Mouse (Mus musculus) embryonic fibroblast, embryonic 13.5 days (primary cell): ENCODE results near the gene Kif13a. TPM values are rescaled to one million over a fixed set of nuclear protein-coding genes. Genes with fewer than 3 reads are reported as not detected.

Experiments
- H3K27ac ChIP-seq: 2 replicates; pipeline ENCODE4 v1.5.1; 2012; ENCODE audit warnings: low read length, control low read depth, inconsistent platforms; ENCODE audit not compliant: insufficient read depth
- H3K4me1 ChIP-seq: 2 replicates; pipeline ENCODE4 v1.6.1; 2011; ENCODE audit warnings: low read length; ENCODE audit not compliant: control insufficient read depth, insufficient read depth
- H3K4me3 ChIP-seq: 2 replicates; pipeline ENCODE4 v1.5.1; 2011; ENCODE audit warnings: mild to moderate bottlenecking, control low read depth, low read length; ENCODE audit not compliant: insufficient read depth
- CTCF ChIP-seq: IDR thresholded peaks from 2 replicates; pipeline ENCODE4 v1.5.1; 2011; ENCODE audit warnings: mild to moderate bottlenecking, control low read depth, low read length, moderate library complexity, borderline replicate concordance; ENCODE audit not compliant: insufficient read depth
- POLR2A ChIP-seq: IDR thresholded peaks from 2 replicates; pipeline ENCODE4 v1.6.1; 2011; ENCODE audit warnings: low read depth, mild to moderate bottlenecking, control low read depth, low read length, moderate library complexity
- polyA plus RNA-seq: library from polyadenylated mRNA; stranded (reverse); fragments of >200 nt; gene quantifications from 2 replicates; pipeline ENCODE4 v1.2.4, GENCODE M21; 2011; ENCODE audit warnings: low read depth; ENCODE audit not compliant: missing spikeins, insufficient read length

Gene Kif13a
- polyA plus RNA-seq, 1 experiment, result 32.5 TPM

DNA sequence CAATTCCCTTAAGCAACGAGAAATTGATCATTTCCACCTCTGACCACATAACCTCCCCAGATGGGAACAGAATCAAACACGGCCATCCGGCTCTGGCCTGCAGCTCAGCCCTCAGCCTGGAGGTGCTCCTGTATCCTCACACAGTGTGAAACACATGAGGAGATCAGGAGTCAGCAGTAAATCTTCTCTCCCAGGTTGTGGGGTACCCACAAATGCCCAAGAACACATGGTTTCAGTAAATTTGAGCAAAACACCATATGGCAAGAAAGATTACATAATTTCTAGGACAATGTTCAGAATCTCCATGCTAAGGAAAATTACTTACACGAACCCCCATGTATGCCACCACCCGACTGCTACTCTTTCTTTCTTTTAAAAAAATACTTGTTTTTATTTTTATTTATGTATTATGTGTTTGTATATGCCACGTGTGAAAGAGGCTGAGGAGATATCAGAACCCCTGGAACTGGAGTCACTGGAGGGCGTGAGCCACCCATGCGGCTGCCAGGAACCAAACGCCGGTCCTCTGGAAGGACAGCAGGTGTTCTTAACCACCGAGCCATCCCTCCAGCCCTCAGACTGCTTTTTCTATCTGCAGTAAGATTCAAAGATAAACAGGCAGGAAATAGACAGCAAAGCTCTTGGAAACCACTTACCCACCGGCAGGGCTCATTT, 85.0 kb downstream of the Kif13a start:
- peaks cover 6% of the 10 kb centered on the region; the same call in 1 of the 2 replicates for H3K4me1 ChIP-seq
- H3K27ac ChIP-seq, result no peak overlapping the region
- no peak overlapping the region for H3K4me3 ChIP-seq
- TF ChIP-seq POLR2A (no peak), CTCF (no peak)

DNA sequence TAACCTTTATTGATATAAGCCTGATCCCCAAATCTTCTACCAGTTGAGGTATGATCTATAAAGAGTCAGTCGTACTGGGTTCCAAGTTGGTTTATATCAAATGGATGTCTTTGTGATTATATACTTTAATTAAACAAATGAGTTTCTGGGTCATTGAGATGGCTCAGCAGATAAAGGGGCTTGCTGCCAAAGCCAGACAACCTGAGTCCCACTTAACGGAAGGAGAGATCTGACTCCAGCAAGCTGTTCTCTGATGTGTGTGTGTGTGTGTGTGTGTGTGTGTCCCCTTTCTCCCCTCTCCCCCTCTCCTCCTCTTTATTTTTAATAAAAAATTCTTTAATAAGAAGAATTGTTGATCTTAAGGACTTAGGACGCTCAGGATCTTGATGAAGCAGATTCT, 86.0 kb downstream of the Kif13a start:
- TF ChIP-seq CTCF (no peak), POLR2A (no peak)
- no peak overlapping the region for H3K27ac ChIP-seq
- H3K4me1 ChIP-seq, result 0 out of 2 replicates have a peak, but pooled peaks cover 6% of the 10 kb centered on the region
- H3K4me3 ChIP-seq, result no peak overlapping the region

DNA sequence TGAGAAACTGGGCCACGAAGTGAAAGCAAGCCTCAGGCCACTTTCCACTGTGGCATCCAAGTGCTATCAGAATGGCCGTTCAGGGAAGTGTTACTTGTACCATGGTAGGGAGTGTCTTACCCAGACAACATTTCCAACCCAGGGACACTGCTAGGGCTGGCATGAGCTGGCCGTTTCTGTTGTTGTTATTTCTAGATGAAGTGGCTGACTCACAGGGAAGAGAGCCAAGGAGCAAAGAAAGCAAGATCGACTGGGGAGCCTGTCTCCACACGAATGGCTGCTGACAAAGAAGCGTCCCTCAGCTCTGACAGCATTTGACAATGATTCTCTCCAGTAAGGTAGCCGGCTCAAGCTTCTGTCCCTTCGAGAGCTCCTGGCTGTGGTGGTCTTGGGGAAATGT, 87.5 kb downstream of the Kif13a start:
- H3K27ac ChIP-seq, result no peak overlapping the region
- 0 out of 2 replicates have a peak, but pooled peaks cover 6% of the 10 kb centered on the region for H3K4me1 ChIP-seq
- no peak overlapping the region for H3K4me3 ChIP-seq
- no peak for TF ChIP-seq CTCF
- no peak for TF ChIP-seq POLR2A

DNA sequence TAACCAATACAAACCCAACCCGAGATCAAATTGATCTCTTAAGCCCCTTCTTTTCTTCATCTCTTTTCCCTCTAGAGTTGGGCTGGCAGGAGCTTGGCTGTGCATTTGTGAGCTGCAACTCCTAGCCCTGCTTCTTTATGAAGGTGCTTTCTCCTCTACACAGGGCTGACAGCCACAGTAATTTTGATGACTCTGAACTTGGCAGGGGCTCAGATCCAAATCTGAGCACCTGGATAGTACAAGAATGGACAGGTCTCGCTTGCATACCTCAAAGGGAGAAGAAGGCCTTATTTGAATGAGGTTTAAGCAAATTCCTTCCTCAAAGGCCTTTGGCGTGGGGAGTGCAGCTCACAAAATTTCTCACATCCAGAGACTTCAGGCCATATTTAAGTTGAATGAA, 88.0 kb downstream of the Kif13a start:
- Histone ChIP-seq H3K4me3 (no peak overlapping the region), H3K4me1 (0 out of 2 replicates have a peak, but pooled peaks cover 6% of the 10 kb centered on the region), H3K27ac (no peak overlapping the region)
- TF ChIP-seq POLR2A, result no peak
- no peak for TF ChIP-seq CTCF

DNA sequence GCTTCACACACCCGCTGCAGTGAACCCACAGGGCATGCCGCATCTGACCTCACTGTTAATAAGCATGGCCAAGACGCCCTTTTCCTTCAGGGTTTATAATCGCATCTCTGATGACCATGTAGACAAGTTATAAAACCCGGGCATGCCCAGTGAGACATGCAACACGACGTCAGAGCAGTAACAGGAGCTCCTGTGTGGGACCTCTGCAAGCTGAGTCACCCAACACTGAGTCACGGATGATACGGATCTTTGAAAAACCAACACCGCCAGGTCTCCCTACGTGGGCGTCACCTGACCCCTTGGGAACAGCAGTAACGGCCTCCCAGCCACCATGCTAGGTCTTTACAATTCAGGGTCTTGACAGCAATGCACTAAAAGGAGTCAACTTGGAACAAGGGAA, 89.0 kb downstream of the Kif13a start:
- Histone ChIP-seq H3K4me1 (0 out of 2 replicates have a peak, but pooled peaks cover 6% of the 10 kb centered on the region), H3K4me3 (no peak overlapping the region), H3K27ac (no peak overlapping the region)
- no peak for TF ChIP-seq CTCF

DNA sequence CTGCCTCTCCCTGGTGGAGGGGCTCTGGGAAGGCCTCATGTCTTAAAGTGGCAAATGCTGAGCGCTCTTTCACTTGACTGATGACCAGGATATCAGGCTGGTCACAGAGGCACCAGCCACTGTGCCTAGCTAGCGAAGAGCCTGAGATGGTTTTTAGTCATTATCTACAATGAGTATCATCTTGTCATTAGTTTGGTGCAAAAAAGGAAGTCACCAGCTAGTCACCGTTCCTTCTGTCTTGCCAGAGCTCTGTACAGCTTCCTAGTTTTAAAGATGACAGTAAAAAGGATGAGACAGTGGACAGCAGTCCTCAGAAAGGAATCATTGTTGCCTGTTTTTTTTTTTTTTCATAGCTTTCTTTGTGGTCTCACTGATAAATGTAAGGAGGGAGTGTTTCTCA, 90.4 kb downstream of the Kif13a start:
- TF ChIP-seq CTCF (no peak), POLR2A (no peak)
- Histone ChIP-seq H3K4me3 (no peak overlapping the region), H3K4me1 (0 out of 2 replicates have a peak, but pooled peaks cover 6% of the 10 kb centered on the region), H3K27ac (no peak overlapping the region)

DNA sequence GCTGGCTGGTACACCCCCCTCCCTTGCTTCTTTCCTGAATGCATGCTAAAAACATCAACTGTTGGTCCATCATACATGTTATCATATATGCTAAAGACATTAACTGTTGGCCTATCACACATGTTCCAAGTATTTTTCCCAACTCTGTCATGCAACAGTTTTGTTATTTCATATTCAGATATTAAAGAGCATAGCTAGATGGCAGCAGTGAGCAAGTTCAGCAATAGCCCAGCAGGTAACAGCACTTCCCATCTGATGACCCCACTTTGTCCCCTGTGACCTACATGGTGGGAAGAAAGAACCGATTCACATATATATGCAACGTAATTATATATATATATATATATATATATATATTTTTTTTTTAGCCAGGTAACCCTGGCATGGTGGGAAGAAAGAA, 91.1 kb downstream of the Kif13a start:
- TF ChIP-seq POLR2A, result no peak
- peak; percentile 52; the same call in 1 of the 2 replicates for TF ChIP-seq CTCF
- no peak overlapping the region for H3K4me3 ChIP-seq
- 0 out of 2 replicates have a peak, but pooled peaks cover 6% of the 10 kb centered on the region for H3K4me1 ChIP-seq
- H3K27ac ChIP-seq, result no peak overlapping the region

DNA sequence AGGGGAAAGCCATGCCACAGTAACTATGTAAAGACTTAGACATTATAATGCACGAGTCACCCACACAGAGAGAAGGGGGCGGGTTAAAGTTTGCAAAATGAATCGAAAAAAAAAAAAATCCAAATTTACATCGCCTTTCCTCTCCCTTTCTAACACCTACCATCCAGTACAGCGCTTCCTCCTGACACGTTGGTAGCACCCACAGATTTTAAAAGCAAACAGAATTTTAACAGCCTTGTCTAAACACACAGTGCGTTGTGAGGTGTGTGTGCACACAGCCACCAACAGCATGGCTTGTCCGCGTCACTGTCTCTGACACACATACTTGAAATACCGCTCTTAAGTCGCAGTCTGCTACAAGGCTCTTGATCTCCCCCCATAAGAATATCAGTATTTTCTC, 94.3 kb downstream of the Kif13a start:
- H3K27ac ChIP-seq, result no peak overlapping the region
- TF ChIP-seq CTCF, result no peak
- no peak for TF ChIP-seq POLR2A
- H3K4me1 ChIP-seq, result no peaks in the 10 kb centered on the region
- no peak overlapping the region for H3K4me3 ChIP-seq

DNA sequence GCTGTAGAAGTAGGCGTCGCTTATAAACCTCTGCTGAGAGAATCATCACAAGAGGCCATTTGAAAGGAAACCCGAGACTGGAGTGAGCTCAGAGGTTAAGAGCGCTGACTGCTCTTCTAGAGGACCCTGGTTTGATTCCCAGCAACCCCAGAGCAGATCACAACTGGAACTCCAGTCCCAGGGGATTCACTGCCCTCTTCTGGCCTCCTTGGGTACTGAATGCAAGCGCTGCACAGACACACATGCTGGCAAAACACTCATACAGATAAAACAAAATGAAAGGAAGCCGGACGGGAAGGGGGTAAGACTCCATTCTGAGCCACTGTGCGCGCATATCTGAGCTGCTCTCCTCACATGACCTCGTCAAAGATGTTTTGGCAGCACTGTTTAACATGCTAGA, 94.9 kb downstream of the Kif13a start:
- H3K4me1 ChIP-seq, result no peaks in the 10 kb centered on the region
- H3K4me3 ChIP-seq, result no peak overlapping the region
- no peak for TF ChIP-seq CTCF
- TF ChIP-seq POLR2A, result no peak
- no peak overlapping the region for H3K27ac ChIP-seq

DNA sequence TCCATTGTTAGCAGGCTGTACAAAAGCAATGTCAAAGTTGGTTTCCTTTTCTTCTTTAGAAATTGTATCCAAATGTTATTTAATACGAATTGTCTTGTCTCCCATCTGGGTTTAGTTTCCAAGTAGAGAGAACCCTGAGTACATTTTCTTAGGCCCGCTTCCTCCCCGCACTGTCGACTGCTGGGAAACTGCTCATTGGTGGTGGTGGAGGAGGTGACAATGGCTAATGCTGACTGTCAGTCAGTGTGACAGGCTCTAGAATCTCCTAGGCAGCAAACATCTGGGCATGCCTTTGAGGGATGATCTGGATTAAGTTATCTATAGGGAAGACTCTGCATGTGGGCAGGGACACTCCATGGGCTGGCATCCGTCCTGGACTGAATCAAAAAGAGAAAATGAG, 96.1 kb downstream of the Kif13a start:
- H3K27ac ChIP-seq, result no peak overlapping the region
- TF ChIP-seq CTCF, result no peak
- no peak for TF ChIP-seq POLR2A
- no peak overlapping the region for H3K4me3 ChIP-seq
- H3K4me1 ChIP-seq, result no peaks in the 10 kb centered on the region

DNA sequence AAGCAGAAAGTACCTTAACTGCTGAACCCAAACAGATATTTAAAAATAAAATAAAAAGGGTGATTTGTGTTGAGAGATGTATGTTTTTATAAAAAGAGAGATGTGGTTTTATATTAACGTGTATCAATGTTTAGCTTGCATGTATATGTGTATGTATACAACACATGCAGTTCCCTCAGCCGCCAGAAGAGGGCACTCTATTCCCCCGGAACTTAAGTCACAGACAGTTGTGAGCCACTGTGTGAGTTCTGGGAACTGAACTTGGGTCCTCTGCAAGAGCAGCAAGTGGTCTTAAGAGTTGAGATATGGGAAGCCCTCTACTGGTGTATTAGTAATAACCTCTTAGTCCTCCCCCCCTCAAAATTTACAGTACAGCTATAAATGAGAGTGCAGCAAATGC, 96.7 kb downstream of the Kif13a start:
- Histone ChIP-seq H3K27ac (no peak overlapping the region), H3K4me3 (no peak overlapping the region), H3K4me1 (no peaks in the 10 kb centered on the region)
- TF ChIP-seq POLR2A, result no peak
- TF ChIP-seq CTCF, result no peak
